Mouse (Mus musculus) liver, adult 2 months (tissue): ENCODE measurements around the gene Mrpl1.

Experiments
- CTCF ChIP-seq: fragments of 200-500 bp; IDR thresholded peaks from 2 replicates; pipeline ENCODE4 v1.5.1; 2011; ENCODE audit warnings: low read depth, low read length, control low read depth
- POLR2A ChIP-seq: fragments of 200-500 bp; IDR thresholded peaks from 2 replicates; pipeline ENCODE4 v1.6.1; 2011; ENCODE audit warnings: low read length, control low read depth; ENCODE audit not compliant: insufficient read depth; ENCODE audit errors: extremely low read depth

- TF ChIP-seq POLR2A = no peak
- TF ChIP-seq CTCF = no peak
These were observed 32.4 kb upstream of the Mrpl1 start for GRCm38 (mm10) chr5:96176879-96177358.
